Mouse (Mus musculus) lung, postnatal 0 days (tissue): ENCODE data around the gene Slc38a6. TPM values are rescaled to one million over a fixed set of nuclear protein-coding genes. Genes with fewer than 3 reads are reported as not detected.

ENCODE experiments used
- ATAC-seq: fragments of 200-750 bp; cut with Nextera tagmentation; 2 replicates; pipeline ENCODE4 v1.8.0; 2017; ENCODE audit warnings: moderate library complexity
- DNase-seq: peaks from one replicate; pipeline ENCODE4 v3.0.0-alpha.2; 2016; ENCODE audit warnings: low spot score
- H3K27ac ChIP-seq: fragments of 300-500 bp; sonication (generic); 2 replicates; pipeline ENCODE4 v1.5.1; 2014; ENCODE audit warnings: antibody characterized with exemption, mild to moderate bottlenecking, low read length, mixed read lengths
- H3K27me3 ChIP-seq: fragments of 300-500 bp; sonication (generic); replicated peaks from 2 replicates; pipeline ENCODE4 v1.6.1; 2014; ENCODE audit warnings: low read length, mixed read lengths; ENCODE audit not compliant: insufficient read depth
- H3K36me3 ChIP-seq: fragments of 300-500 bp; sonication (generic); 2 replicates; pipeline ENCODE4 v1.6.1; 2014; ENCODE audit warnings: low read length, mixed read lengths; ENCODE audit not compliant: insufficient read depth
- H3K4me1 ChIP-seq: fragments of 300-500 bp; sonication (generic); 2 replicates; pipeline ENCODE4 v1.6.1; 2014; ENCODE audit warnings: antibody characterized with exemption, low read depth, low read length, mixed read lengths; ENCODE audit not compliant: insufficient read depth
- H3K4me2 ChIP-seq: fragments of 300-500 bp; sonication (generic); replicated peaks from 2 replicates; pipeline ENCODE4 v1.6.1; 2014; ENCODE audit warnings: low read depth, mild to moderate bottlenecking, low read length, moderate library complexity, mixed read lengths
- H3K4me3 ChIP-seq: fragments of 300-500 bp; sonication (generic); 2 replicates; pipeline ENCODE4 v1.5.1; 2014; ENCODE audit warnings: low read depth, low read length
- H3K9ac ChIP-seq: fragments of 300-500 bp; sonication (generic); replicated peaks from 2 replicates; pipeline ENCODE4 v1.6.1; 2014; ENCODE audit warnings: low read depth, mild to moderate bottlenecking
- H3K9me3 ChIP-seq: fragments of 300-500 bp; sonication (generic); 2 replicates; pipeline ENCODE4 v1.6.1; 2016; ENCODE audit warnings: low read length, mixed read lengths
- CTCF ChIP-seq: IDR thresholded peaks from 2 replicates; pipeline ENCODE4 v1.5.1; 2016; ENCODE audit warnings: antibody characterized with exemption, mild to moderate bottlenecking
- EP300 ChIP-seq: IDR thresholded peaks from 2 replicates; pipeline ENCODE4 v1.6.1; 2016; ENCODE audit warnings: antibody characterized with exemption, mild to moderate bottlenecking, control low read depth
- WGBS: fragments of 180-500 bp; shearing (Covaris S2); extraction: QIAGEN DNeasy Blood & Tissue Kit; methylation state at CpG from one replicate; pipeline ENCODE4 v1.1.7; 2014; 5-methylcytosine and 5-hydroxymethylcytosine counted together
- polyA plus RNA-seq: library from polyadenylated mRNA; unstranded; fragments of >200 nt; fragmentation: Nextera tagmentation; extraction: Ambion mirVana; gene quantifications from 2 replicates; pipeline ENCODE4 v1.2.1, GENCODE M21; 2015

Gene Slc38a6
- polyA plus RNA-seq, 1 experiment from 2014 or later, result 4.2 TPM

GRCm38 (mm10) chr12:73325617-73326016 is 39.0 kb downstream of the Slc38a6 start:
- Histone ChIP-seq H3K4me2 (no peak overlapping the region), H3K9ac (no peak overlapping the region), H3K4me1 (no peaks in the 10 kb centered on the region), H3K27ac (no peak overlapping the region), H3K36me3 (no peaks in the 10 kb centered on the region), H3K27me3 (no peaks in the 10 kb centered on the region), H3K4me3 (no peak overlapping the region), H3K9me3 (no peaks in the 10 kb centered on the region)
- DNase-seq (peak; percentile 12), ATAC-seq (no peak)
- no peak for TF ChIP-seq CTCF
- TF ChIP-seq EP300, result no peak
- 19% methylated on average over 4 of the region's 4 CpGs for WGBS

GRCm38 (mm10) chr12:73327381-73327780 is 40.8 kb downstream of the Slc38a6 start:
- H3K4me3 ChIP-seq, result no peak overlapping the region
- H3K9me3 ChIP-seq, result no peaks in the 10 kb centered on the region
- TF ChIP-seq CTCF, result no peak
- no peak for TF ChIP-seq EP300
- H3K27ac ChIP-seq, result no peak overlapping the region
- H3K4me1 ChIP-seq, result no peaks in the 10 kb centered on the region
- no peaks in the 10 kb centered on the region for H3K27me3 ChIP-seq
- H3K4me2 ChIP-seq, result no peak overlapping the region
- no peak for DNase-seq
- 72% methylated on average over 3 of the region's 3 CpGs for WGBS
- no peak for ATAC-seq
- H3K36me3 ChIP-seq, result no peaks in the 10 kb centered on the region
- H3K9ac ChIP-seq, result no peak overlapping the region

- H3K9ac ChIP-seq, result no peak overlapping the region
- H3K27ac ChIP-seq, result no peak overlapping the region
- ATAC-seq (no peak), DNase-seq (no peak)
- no peaks in the 10 kb centered on the region for H3K4me1 ChIP-seq
- no peak overlapping the region for H3K4me2 ChIP-seq
- TF ChIP-seq CTCF (no peak), EP300 (no peak)
- 73% methylated on average over 4 of the region's 4 CpGs for WGBS
- no peaks in the 10 kb centered on the region for H3K9me3 ChIP-seq
- no peaks in the 10 kb centered on the region for H3K27me3 ChIP-seq
- H3K4me3 ChIP-seq, result no peak overlapping the region
- no peaks in the 10 kb centered on the region for H3K36me3 ChIP-seq
Observed at GRCm38 (mm10) chr12:73328448-73329167, 42.0 kb downstream of the Slc38a6 start.

GRCm38 (mm10) chr12:73330236-73330635 is 43.7 kb downstream of the Slc38a6 start:
- Histone ChIP-seq H3K9me3 (no peaks in the 10 kb centered on the region), H3K4me2 (no peak overlapping the region), H3K9ac (no peak overlapping the region), H3K4me3 (no peak overlapping the region), H3K27ac (no peak overlapping the region), H3K36me3 (no peaks in the 10 kb centered on the region), H3K27me3 (no peaks in the 10 kb centered on the region), H3K4me1 (no peaks in the 10 kb centered on the region)
- 73% methylated on average over 7 of the region's 7 CpGs for WGBS
- ATAC-seq (no peak), DNase-seq (no peak)
- TF ChIP-seq CTCF (no peak), EP300 (no peak)

- H3K36me3 ChIP-seq, result no peaks in the 10 kb centered on the region
- no peaks in the 10 kb centered on the region for H3K4me1 ChIP-seq
- H3K27me3 ChIP-seq, result no peaks in the 10 kb centered on the region
- DNase-seq (no peak), ATAC-seq (no peak)
- no peaks in the 10 kb centered on the region for H3K9me3 ChIP-seq
- WGBS, result 88% methylated on average over 4 of the region's 4 CpGs
- no peak overlapping the region for H3K4me2 ChIP-seq
- no peak overlapping the region for H3K4me3 ChIP-seq
- no peak overlapping the region for H3K27ac ChIP-seq
- no peak overlapping the region for H3K9ac ChIP-seq
- TF ChIP-seq EP300 (no peak), CTCF (no peak)
Observed at GRCm38 (mm10) chr12:73332701-73333100, 46.1 kb downstream of the Slc38a6 start.

GRCm38 (mm10) chr12:73334051-73334551 is 47.5 kb downstream of the Slc38a6 start:
- Histone ChIP-seq H3K9me3 (no peaks in the 10 kb centered on the region), H3K4me2 (no peak overlapping the region), H3K27ac (no peak overlapping the region), H3K9ac (no peak overlapping the region), H3K4me1 (no peaks in the 10 kb centered on the region), H3K27me3 (no peaks in the 10 kb centered on the region), H3K4me3 (no peak overlapping the region), H3K36me3 (no peaks in the 10 kb centered on the region)
- DNase-seq (no peak), ATAC-seq (no peak)
- no peak for TF ChIP-seq CTCF
- no peak for TF ChIP-seq EP300
- 42% methylated on average over 8 of the region's 8 CpGs for WGBS
